Mouse (Mus musculus): Measurements from ENCODE around the gene Jmjd8.

The Jmjd8 gene

DNA sequence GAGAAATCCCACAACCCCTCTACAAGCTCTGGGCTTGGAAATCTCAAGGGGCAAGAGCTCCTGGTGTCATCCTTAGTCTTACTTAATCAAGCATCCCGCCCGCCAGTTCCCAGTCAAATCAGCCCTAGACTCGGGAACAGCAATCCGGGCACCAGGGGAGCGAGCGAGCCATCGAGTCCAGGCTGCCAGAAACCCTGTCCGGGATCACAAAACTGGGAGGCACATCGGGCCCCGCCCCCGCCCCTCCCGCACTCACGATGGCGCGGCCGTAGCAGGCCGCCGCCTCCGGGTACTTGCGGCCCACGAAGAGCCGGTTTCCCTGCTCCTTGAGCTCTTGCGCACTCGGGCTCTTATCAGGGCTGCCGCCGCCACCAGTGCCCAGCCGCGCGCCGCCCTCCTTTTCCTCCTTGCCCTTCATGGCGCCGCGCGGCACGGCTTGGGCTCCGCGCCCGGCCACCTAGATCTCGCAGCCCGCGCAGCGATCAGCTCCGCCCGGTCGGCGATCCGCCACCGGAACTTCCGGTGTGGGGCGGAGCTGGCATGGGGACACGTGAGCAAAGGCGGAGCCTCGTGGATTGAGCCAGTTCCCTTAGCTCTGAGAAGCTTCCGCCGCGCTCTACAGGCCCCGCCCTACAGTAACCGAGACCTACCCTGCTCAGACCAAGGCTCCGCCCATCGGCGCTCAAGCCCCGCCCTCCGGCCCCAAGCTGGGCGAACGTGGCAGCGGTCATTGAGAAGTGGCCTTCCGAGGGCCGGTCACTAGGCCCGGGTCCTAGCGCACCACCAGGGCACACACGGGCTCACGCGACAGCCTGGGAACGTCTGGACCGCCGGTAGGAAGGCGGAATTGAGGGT, 4.0 kb downstream of the Jmjd8 start:
- DNase-seq (ENCODE audit: low read depth, low spot score): peak; percentile 99

DNA sequence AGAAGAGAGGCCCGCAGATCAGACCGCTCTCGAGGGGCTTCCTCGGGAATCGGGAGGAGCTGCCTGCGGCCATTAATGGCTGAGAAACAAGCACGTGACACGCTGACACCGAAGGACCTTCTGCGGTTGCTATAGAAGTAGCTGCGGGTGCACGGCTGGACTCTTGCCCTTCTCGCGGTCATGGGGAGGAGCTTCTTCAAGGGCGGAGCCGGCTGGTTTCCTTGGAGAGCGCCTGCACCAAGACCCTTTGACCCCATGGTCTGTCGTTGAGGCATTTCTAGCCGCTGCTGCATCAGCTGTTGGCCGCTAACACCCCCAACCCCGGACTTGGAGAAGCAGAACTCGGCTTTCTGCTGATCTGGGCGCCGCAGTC, 4.6 kb downstream of the Jmjd8 start, which contains the start of gene Stub1:
Gene Stub1, minus strand, starts transcription at position 114 of the 373 bp plus-strand sequence.
- peak; percentile 96 for DNase-seq (ENCODE audit: low read depth, low spot score)

DNA sequence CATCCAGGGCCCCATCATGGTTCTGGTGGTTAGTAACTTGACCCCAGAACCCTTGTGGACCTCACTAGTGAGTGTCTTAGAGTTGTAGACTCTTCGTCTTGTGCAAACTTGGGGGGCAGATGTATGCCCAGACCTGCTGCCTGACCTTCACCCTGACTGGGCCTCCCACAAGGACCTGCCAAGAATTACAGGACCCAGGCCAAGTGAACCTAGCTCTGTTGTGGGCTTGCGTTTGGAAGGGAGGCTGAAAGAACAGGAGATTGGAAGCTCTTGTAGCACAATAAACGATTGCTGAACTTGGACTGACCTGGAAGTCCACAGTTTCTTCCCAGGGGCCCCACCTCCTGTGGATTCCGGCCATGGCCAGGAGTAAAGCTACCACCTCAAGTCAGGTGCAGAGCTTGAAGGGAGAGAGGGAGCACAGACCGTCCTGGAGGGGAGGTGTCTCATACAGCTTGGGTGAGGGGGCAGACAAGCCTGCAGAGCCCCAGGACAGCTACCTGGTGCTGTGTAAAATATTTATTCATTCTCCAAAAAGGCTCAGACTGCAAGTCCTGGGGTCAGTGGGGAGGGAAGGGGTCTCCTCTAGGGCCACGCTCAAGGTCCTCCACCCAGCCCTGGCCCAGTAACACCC, 5.4 kb downstream of the Jmjd8 start:
- no peak for DNase-seq (ENCODE audit: low read depth, low spot score)

DNA sequence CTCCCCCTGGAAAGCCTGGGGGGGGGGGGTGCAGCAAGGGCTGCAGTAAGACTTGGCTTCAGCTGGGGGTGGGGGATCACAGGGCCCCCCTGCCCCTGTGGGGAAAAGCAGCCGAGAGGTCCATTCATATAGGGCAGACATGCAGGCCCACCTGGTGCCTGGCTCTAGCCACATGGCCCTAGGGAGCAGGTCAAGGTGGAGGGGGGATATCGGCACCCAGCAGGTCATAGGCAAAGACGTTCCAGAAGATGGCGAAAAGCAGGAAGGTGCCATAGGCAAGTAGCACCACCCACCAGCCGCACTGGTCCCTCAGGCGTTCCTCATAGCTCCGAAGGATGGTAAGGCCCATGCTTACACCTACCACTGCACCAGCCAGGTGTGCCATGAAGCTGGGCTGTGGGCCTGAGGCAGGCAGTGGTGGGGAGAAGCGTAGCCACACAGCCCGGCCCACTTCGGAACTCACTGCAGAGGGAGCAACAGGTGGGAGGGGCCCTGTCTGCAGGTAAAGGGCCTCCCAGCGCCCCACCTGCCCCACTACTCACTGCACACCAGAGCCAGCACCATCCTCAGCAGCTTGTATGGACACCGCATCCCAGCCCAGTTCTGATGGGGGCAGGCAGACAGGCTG, 6.0 kb downstream of the Jmjd8 start:
- DNase-seq (ENCODE audit: low read depth, low spot score): no peak

DNA sequence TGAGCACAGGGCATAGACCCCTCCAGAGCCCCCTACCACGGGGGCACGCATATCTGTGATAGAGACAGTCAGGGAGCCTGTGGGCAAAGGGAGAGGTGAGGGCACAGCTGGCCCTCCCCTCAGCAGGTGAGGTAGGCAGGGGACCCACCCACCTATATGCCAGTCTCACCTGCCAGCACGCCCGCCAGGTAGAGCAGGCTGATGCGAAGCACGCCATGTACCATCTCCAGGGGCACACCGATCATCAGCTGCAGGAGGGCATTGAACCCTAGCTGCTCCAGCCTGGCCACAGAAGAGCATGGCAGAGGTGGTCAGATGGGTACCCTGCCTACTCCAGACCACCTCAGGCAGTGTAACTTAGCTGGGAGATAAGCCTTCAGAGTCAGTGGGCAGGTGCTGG, 6.6 kb downstream of the Jmjd8 start:
- no peak for DNase-seq (ENCODE audit: low read depth, low spot score)

DNA sequence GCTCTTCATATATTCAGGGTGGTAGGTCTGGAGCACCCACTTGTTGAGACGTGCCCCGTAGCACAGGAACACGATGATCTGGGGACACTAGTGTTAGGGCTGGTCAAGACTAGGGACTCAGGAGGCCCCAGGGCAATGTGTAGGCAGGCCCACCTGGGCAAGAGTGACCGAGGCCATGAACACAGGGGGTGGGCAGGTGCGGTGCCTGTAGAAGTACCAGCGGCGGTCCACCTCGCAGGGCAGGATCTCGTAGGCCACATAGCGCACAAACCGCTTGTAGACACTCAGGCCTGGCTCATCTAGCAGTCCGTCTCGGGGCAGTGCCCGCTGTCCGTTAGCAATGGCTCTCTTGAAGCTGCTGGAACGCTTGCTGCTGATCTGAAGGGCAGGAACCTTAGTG, 7.1 kb downstream of the Jmjd8 start:
- no peak for DNase-seq (ENCODE audit: low read depth, low spot score)

DNA sequence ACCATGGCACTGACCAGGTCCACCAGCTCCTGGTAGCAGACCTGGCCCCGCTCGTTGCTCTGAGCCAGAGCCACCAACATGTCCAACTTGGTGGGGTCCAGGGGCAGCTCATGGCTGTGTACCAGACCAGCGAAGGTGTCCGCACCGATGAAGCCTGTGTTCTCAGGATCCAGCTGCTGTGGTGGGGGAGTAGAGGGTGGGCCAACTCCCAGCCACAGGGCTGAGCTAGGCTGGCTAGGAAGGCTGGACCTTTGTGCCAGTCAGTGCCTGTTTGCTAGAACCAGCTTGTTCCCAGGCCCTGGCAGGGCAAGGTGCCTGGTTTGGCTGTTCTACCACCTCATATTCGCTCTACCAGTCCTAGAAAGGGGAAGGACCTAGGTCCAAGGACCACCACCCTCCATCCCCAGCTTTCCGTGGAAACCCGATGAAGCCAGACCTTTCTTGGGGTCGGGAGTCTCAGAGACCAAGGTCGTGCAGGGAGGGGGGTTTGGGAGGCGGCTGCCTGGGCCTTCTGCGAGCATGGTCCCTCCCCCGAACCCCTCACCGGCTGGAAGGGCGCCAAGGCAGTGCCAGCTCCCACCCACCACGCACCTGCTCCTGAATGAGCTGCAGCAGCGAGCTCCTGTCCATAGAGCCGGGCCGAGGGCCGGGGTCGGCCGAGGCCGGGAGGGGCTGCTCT, 7.9 kb downstream of the Jmjd8 start:
- no peak for DNase-seq (ENCODE audit: low read depth, low spot score)

DNA sequence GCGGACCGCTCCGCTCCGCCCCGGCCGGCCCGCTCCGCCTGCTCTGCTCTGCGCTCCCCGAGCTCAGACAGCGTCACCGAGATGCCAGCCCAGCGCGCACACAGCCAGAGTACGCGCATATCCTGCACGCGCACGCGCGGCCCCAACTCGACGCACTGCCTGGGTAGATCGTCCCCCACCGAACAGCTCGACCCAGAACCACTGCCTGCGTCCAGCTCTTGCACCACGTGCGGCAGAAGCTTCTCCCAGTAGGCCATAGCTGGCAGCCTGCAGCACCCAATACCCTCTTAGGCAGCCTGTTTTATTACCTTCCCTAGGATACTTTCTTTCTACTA, 8.4 kb downstream of the Jmjd8 start, which contains the start of gene Rhbdl1:
Gene Rhbdl1, minus strand, starts transcription at position 220 of the 335 bp plus-strand sequence.
- DNase-seq (ENCODE audit: low read depth, low spot score): peak; percentile 95

DNA sequence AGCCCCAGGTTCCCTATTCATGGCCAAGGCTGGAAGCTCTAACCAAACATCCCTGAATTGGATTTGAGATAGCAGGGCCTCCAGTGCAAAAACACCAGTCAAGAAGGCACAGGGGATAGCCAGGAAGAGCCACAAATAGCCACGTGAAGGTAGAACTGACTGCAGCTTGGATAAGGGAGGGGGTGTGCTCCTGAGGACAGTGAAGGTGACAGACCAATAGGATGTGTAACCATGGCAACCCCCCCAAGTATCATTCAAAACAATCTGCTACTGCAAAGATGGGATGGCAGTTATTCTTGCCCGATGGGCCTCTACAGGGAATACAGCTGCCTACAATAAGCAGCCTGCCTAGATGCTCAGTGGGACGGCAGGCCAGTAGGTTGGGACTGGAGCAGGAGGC, 8.9 kb downstream of the Jmjd8 start:
- DNase-seq (ENCODE audit: low read depth, low spot score): no peak

DNA sequence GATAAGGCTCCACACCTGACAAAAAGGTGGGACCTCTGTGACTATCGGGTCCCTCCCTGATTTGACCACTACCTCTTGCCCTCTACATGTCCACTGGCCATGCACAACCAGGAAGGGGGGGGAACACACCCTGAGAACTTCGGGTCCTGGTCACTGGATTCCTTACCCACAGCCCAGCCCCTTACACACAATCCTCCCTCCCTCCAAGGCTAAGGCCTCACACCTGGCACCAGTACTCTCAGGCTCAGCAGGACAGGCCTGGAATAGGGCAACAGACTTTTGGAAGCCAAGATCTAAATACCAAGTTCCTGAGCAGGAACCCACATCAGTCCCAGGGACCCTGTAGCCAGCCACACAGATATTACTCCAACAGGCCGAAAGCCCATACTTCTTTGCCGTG, 10.2 kb downstream of the Jmjd8 start:
- DNase-seq (ENCODE audit: low read depth, low spot score): no peak

DNA sequence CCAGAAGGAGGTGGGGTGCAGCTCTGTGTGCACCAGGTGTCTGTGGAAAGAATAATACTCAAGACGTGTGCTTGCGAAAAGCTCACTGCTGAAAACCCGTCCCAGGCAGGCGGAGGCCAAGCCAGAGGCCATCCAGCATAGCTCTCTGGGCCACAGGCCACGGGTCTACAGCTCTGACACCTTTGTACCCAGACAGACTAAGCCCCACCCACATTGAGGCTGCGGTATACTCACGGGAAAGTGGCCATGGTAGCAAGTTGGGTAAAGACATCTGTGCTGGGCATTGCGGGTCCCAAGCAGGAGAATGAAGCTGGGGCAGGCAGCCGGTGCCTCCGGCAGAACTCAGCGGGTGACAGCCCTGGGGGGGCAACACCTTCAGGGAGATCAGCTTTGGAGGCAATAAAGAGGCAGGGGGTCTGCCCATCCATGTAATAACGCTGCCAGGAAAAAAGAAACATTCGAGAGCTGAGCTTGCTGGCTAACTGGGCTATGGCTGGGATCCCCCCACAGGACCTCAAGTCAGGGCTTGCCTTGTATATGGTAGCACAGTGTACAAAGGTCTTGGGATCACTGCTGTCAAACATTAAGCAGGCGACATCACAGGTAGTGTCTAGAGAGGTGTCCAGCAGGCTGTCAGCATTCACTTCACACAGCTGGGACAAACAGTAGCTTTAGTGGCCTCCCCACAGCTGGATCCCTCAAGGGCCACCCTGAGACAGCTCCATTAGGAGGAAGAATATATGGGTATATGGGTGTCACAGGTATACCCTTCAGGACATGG, 11.0 kb downstream of the Jmjd8 start:
- DNase-seq (ENCODE audit: low read depth, low spot score): no peak

DNA sequence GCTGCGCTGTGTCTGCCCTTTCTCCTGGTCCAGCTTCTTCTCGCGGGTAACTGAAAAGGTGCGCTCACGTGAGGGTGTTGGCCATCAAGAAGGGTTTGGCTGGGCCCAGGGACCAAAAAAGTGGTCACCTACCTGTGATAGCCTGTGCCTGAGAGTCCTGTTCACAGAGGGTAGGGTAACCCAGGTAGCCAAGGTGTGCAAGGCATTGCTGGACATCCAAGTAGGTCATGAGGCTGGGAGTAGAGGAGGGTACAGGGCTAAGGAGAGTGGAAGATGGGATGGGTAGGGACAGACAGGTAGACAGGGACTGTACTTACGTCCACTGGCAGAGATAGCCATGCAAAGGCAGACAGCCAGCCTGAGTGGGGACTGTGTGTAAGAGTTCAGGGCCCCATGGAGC, 11.9 kb downstream of the Jmjd8 start:
- no peak for DNase-seq (ENCODE audit: low read depth, low spot score)

DNA sequence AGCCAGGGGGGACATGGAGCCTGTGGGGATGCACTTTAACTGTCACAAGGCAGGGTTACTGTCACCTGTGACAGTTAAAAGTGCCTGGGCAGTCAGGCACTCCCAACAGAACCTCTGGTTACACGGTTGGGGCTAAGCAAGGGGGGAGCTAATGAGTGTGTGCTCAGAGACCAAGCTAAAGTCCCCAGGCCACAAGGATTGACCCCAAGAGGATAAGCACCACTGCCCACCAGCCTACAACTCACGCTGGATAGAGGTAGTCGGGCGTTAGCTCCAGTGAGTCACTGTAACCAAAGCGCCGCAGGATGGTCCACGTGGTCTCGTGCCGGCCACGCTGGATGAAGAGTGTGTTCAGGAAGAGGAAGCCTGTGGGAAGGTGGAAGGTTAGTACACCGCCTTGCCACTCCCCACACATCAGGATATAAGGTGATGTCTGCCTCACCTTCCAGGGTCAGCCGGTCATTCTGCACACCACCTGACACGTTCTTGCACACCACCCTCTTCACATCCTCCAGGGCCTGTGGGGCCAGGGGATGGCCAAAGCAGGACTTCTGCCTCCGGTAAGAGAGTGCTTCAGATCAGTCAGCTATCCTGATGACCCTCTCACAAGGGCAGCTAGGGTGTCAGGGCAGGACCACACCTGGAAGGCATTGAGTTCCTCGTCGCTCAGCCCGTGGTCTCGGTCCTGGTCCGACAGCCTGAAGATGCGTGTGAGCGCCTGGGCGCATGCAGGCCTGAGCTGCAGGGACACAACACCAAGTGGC, 12.6 kb downstream of the Jmjd8 start, which contains the start of gene Gm20683:
Gene Gm20683, minus strand, starts transcription at position 647 of the 764 bp plus-strand sequence.
- DNase-seq (ENCODE audit: low read depth, low spot score): no peak

DNA sequence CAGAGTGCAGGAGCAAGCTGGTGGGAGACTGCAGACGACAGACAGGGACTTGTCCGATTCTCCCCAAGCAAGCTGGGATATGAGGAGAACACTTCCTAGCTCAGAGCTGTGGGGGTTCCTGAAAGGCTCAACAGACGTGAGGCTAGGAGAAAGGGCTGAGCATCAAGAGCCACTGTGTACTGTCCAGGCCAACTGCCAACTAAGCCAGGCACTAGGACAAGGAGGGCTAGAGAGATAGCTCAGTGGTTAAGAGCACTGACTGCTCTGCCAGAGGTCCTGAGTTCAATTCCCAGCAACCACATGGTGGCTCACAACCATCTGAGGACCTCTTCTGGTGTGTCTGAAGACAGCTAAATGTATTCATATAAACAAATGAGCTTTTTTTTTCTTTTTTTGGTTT, 13.8 kb downstream of the Jmjd8 start:
- DNase-seq (ENCODE audit: low read depth, low spot score): no peak

DNA sequence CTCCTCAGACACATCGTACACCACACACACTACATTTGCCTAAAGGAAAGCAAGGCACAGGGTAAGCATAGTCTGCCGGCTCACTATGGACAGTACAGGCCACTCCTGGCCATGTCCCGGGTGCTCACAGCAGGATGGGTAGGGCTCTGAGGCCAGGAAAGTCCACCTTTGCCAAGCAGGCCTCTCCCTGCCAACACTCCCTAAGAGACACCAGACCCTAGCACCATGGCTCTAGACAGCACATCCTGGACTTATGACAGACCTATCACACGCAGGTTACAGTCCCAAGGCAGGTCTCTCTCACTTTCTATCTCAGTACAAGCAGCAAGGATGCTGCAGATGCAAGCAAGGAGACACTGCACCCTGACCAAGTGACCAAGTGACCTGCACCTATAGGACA, 14.5 kb downstream of the Jmjd8 start:
- DNase-seq (ENCODE audit: low read depth, low spot score): no peak

DNA sequence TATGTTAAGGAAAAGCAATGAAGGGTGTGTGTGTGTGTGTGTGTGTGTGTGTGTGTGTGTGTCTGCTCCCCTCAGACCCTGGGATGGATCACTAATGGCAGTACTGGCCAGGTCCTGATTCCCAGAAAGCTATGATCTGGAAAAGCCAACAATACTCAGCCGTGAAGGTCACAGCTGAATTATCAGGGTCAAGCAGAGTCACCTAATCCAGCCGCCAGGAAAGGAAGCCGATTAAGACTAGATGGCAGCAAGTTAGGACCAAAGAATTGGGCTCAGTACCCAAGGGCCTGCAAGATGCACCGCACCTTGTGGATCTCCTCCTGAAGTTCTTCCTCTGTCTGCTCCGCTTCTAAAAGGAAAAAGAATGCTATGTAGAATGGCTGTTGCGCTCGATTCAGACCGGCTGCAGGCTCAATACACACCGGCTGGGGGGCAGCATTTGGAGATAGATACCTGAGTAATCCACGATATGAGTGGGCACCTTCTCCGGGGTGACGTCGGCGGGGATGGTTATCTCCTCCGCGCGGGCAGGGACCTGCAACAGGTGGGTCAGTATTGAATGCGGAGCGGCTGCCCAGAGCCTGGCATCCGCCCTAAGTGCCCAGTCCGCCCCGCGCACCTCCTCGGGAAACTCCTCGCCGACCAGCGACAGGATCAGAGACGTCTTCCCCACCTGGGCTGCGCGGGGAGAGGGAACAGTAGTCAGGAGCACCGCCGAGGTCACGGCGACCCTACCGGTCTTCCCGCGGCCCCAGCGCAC, 15.1 kb downstream of the Jmjd8 start:
- DNase-seq (ENCODE audit: low read depth, low spot score): no peak

DNA sequence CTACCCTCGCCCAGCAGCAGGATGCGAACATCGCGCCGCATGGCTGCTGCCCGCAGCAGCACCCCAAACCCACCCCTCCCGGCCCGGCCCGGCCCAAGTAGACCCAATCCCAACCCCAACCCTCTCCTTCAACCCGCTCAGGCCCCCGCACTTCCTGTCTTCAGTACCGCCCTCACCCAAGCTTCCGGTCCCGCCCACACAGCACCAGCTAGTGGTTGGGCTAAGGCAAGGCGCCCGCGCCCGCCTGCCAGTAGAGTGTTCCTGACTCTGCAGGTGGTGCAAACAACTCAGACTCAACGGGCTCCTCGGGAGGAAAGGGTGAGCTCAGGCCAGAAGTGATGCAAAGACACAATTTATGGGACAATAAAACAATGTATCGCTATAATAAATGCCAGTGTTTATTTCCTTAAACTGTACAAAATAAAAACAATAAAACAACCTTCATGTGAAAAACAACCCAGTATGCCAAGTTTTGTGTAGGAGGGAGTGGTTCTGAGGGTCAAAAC, 15.8 kb downstream of the Jmjd8 start, which contains the start of gene Rhot2:
Gene Rhot2, minus strand, starts transcription at position 456 of the 506 bp plus-strand sequence.
- DNase-seq (ENCODE audit: low read depth, low spot score): peak; percentile 91

DNA sequence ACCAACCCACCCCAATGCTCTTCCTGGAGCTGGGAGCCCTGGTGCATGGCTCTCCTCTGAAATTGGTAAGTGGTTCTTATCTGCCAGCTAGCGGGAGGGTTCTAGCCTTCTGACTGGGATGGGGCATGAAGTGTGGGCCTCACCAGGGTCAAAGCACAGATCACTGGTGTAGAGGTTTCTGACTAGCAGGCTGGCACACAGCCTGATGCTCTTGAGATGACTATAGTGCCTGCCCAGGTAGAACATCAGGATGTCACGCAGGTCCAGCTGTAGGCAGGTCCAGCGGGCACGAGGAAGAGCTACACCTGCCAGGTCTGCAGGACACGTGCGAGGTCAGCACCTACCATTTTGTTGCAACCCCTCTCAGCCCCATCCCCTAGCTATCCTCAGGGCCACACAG, 31.6 kb downstream of the Jmjd8 start:
- DNase-seq (ENCODE audit: low read depth, low spot score): no peak

Data from skeletal muscle tissue, adult 2 months (tissue).